Mouse (Mus musculus): ENCODE results near the gene Snapc3. TPM values are rescaled to one million over a fixed set of nuclear protein-coding genes. Genes with fewer than 3 reads are reported as not detected.

The Snapc3 gene
- total and polyA plus RNA-seq, 2 experiments from 2014 or later: 42.3 to 56.6 TPM

DNA sequence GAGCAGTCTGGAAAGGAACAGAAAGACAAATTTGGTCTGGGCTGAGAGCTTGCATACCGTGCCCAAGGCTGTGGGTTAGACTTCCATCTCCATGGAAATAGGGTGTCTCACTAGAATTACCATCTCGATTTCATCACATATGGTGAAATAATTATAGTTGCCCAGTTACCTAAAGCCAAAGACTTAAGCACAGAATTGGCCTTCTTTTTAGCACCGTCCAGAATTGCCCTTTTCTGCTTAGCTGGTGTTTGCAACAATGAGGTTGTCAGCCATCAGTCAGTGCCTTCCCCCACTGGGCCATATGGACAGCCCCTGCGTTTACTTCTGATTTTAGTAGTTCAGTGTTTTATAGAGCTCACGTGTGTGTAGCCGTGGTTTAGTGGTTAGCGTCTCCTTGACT is 14.4 kb downstream of the Snapc3 start:
- Histone ChIP-seq H3K4me2 (ENCODE audit: low read depth) (no peak overlapping the region), H3K4me3 (ENCODE audit: low read depth, low read length) (no peak overlapping the region), H3K27me3 (ENCODE audit: insufficient read depth, low read length) (no peaks in the 10 kb centered on the region), H3K9ac (no peak overlapping the region), H3K4me1 (ENCODE audit: insufficient read depth) (no peaks in the 10 kb centered on the region), H3K9me3 (ENCODE audit: low read length) (no peaks in the 10 kb centered on the region), H3K36me3 (ENCODE audit: insufficient read depth) (peaks cover 40% of the 10 kb centered on the region), H3K27ac (ENCODE audit: low read depth, low read length) (no peak overlapping the region)
- ATAC-seq (no peak), DNase-seq (no peak)
- no peak for TF ChIP-seq CTCF (IDR thresholded peaks at IDR 0.05; ENCODE audit: low read depth)
- WGBS: 76% methylated on average over 7 of the region's 7 CpGs

- H3K36me3 ChIP-seq (ENCODE audit: insufficient read depth): peaks cover 44% of the 10 kb centered on the region
- H3K9ac ChIP-seq: no peak overlapping the region
- ATAC-seq: no peak
- no peaks in the 10 kb centered on the region for H3K9me3 ChIP-seq (ENCODE audit: low read length)
- no peak overlapping the region for H3K4me2 ChIP-seq (ENCODE audit: low read depth)
- no peak for DNase-seq
- no peak overlapping the region for H3K4me3 ChIP-seq (ENCODE audit: low read depth, low read length)
- WGBS: 94% methylated on average over 6 of the region's 6 CpGs
- H3K27me3 ChIP-seq (ENCODE audit: insufficient read depth, low read length): no peaks in the 10 kb centered on the region
- no peaks in the 10 kb centered on the region for H3K4me1 ChIP-seq (ENCODE audit: insufficient read depth)
- TF ChIP-seq CTCF (IDR thresholded peaks at IDR 0.05; ENCODE audit: low read depth): no peak
- H3K27ac ChIP-seq (ENCODE audit: low read depth, low read length): no peak overlapping the region
These were observed 15.4 kb downstream of the Snapc3 start for GRCm38 (mm10) chr4:83432901-83433300.

DNA sequence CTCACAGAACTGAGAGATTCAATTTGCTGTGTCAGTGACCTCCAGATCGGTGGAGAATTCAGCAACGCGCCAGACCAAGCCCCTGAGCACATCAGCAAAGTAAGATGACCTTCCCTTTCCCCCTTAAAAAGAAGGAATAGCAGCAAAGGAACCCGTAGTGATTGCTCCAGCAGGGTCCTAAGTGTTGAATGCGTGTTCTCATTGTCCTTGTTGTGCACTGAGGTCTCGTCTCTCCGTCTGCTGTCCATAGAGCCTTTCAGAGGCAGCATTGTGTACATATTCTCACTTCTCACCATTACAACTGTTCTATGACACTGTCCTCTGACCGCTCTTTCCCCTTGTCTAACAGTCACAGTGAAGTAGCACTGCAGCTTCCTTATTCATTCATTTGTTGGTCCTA is 18.9 kb downstream of the Snapc3 start:
- ATAC-seq (no peak), DNase-seq (no peak)
- Histone ChIP-seq H3K36me3 (ENCODE audit: insufficient read depth) (peaks cover 41% of the 10 kb centered on the region), H3K4me3 (ENCODE audit: low read depth, low read length) (no peak overlapping the region), H3K4me1 (ENCODE audit: insufficient read depth) (no peaks in the 10 kb centered on the region), H3K9ac (no peak overlapping the region), H3K4me2 (ENCODE audit: low read depth) (no peak overlapping the region), H3K27me3 (ENCODE audit: insufficient read depth, low read length) (no peaks in the 10 kb centered on the region), H3K27ac (ENCODE audit: low read depth, low read length) (no peak overlapping the region), H3K9me3 (ENCODE audit: low read length) (no peaks in the 10 kb centered on the region)
- TF ChIP-seq CTCF (IDR thresholded peaks at IDR 0.05; ENCODE audit: low read depth): no peak
- WGBS: 94% methylated on average over 8 of the region's 8 CpGs

DNA sequence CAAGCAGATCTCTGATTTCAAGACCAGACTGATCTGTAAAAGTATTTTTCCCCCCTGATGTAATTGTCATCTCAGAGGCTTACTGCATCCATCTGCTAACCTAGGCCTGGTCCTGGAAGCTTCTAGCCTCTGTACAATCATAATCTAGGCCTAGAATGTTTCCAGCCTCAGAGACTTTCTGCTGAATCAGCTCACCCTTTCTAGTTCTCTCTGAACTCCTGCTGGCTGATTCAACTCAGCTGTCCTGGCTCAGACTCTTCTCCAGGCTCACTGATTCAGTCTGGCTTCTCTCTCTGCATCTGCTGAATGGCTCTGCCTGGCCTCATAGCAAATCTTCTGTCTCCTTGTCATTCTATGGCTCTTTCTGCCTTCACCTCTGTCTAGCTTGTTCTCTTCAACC is 20.6 kb downstream of the Snapc3 start:
- no peaks in the 10 kb centered on the region for H3K27me3 ChIP-seq (ENCODE audit: insufficient read depth, low read length)
- H3K9ac ChIP-seq: no peak overlapping the region
- no peaks in the 10 kb centered on the region for H3K9me3 ChIP-seq (ENCODE audit: low read length)
- ATAC-seq (no peak), DNase-seq (no peak)
- no peak overlapping the region for H3K27ac ChIP-seq (ENCODE audit: low read depth, low read length)
- H3K4me3 ChIP-seq (ENCODE audit: low read depth, low read length): no peak overlapping the region
- H3K4me2 ChIP-seq (ENCODE audit: low read depth): no peak overlapping the region
- no peaks in the 10 kb centered on the region for H3K4me1 ChIP-seq (ENCODE audit: insufficient read depth)
- peaks cover 45% of the 10 kb centered on the region for H3K36me3 ChIP-seq (ENCODE audit: insufficient read depth)
- no peak for TF ChIP-seq CTCF (IDR thresholded peaks at IDR 0.05; ENCODE audit: low read depth)

DNA sequence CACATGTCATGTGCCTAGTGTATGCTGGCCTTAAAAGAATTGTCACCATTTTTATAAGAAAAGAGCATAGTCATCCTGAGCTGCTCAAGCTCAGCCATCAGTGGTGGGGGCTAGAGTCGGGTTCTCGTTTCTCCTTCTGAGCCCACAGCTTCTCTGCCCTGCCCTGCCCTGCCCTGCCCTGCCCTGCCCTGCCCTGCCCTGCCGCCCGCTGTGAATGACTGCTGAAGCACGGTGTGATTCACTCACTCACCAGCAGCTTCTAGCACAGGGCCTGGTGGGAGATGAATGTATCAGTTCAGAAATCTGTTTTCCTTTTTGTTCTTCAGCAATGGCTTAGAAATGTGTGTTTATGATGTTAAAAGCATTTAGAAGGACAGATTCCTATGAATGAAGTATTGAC is 21.5 kb downstream of the Snapc3 start:
- Histone ChIP-seq H3K9me3 (ENCODE audit: low read length) (no peaks in the 10 kb centered on the region), H3K27ac (ENCODE audit: low read depth, low read length) (no peak overlapping the region), H3K27me3 (ENCODE audit: insufficient read depth, low read length) (no peaks in the 10 kb centered on the region), H3K4me3 (ENCODE audit: low read depth, low read length) (no peak overlapping the region), H3K4me1 (ENCODE audit: insufficient read depth) (no peaks in the 10 kb centered on the region), H3K36me3 (ENCODE audit: insufficient read depth) (peaks cover 42% of the 10 kb centered on the region), H3K4me2 (ENCODE audit: low read depth) (no peak overlapping the region), H3K9ac (no peak overlapping the region)
- DNase-seq: no peak
- no peak for ATAC-seq
- WGBS: 60% methylated on average over 5 of the region's 5 CpGs
- no peak for TF ChIP-seq CTCF (IDR thresholded peaks at IDR 0.05; ENCODE audit: low read depth)

- no peak for DNase-seq
- no peak for ATAC-seq
- no peaks in the 10 kb centered on the region for H3K4me1 ChIP-seq (ENCODE audit: insufficient read depth)
- H3K9me3 ChIP-seq (ENCODE audit: low read length): no peaks in the 10 kb centered on the region
- WGBS: 88% methylated on average over 4 of the region's 4 CpGs
- no peak for TF ChIP-seq CTCF (IDR thresholded peaks at IDR 0.05; ENCODE audit: low read depth)
- peaks cover 32% of the 10 kb centered on the region for H3K36me3 ChIP-seq (ENCODE audit: insufficient read depth)
- H3K27me3 ChIP-seq (ENCODE audit: insufficient read depth, low read length): no peaks in the 10 kb centered on the region
- no peak overlapping the region for H3K4me2 ChIP-seq (ENCODE audit: low read depth)
- no peak overlapping the region for H3K27ac ChIP-seq (ENCODE audit: low read depth, low read length)
- H3K4me3 ChIP-seq (ENCODE audit: low read depth, low read length): no peak overlapping the region
- H3K9ac ChIP-seq: no peak overlapping the region
These were observed 23.5 kb downstream of the Snapc3 start for GRCm38 (mm10) chr4:83441050-83441449.

DNA sequence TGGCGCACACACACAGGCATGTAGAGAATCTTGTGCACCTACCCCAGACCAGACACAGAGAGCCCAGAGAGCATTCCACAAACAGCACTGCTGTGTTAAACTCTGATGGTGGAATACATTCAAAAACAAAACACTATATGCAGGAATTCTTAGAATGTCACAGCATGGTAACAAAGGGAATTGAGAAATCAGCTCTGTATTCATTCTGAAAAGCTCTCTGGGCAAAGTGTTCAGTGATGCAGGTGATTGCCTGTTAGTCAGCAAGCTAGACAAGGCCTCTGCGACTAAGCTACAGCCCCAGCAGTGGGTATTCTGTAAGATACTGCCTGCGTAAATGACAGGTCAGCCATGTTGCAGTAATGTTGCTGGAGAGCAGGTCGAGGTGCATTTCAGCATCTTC is 33.3 kb downstream of the Snapc3 start:
- H3K4me2 ChIP-seq (ENCODE audit: low read depth): no peak overlapping the region
- TF ChIP-seq CTCF (IDR thresholded peaks at IDR 0.05; ENCODE audit: low read depth): no peak
- peaks cover 46% of the 10 kb centered on the region for H3K36me3 ChIP-seq (ENCODE audit: insufficient read depth)
- H3K4me3 ChIP-seq (ENCODE audit: low read depth, low read length): no peak overlapping the region
- no peaks in the 10 kb centered on the region for H3K4me1 ChIP-seq (ENCODE audit: insufficient read depth)
- H3K27me3 ChIP-seq (ENCODE audit: insufficient read depth, low read length): no peaks in the 10 kb centered on the region
- H3K9me3 ChIP-seq (ENCODE audit: low read length): no peaks in the 10 kb centered on the region
- DNase-seq (no peak), ATAC-seq (no peak)
- H3K27ac ChIP-seq (ENCODE audit: low read depth, low read length): no peak overlapping the region
- WGBS: 80% methylated on average over 4 of the region's 4 CpGs
- H3K9ac ChIP-seq: no peak overlapping the region

DNA sequence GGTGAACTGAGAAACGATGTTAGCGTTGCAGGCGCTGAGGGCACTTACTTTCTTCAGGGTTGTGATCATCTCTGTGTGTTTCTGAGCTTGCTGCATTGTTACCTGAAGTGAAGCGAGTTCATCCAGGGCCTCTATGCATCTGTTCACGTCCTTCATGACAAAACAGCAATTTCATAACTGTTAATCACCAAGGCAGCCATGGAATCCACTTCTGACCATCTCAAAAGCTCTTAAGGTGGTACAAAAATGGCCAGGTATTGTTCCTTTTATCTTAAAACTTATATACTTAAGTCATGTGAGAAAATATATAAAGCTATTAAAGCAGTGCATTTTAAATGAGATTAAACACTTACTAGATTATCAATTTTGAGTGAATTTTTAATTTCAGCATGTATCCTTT is 42.6 kb downstream of the Snapc3 start:
- no peak overlapping the region for H3K9ac ChIP-seq
- no peaks in the 10 kb centered on the region for H3K4me1 ChIP-seq (ENCODE audit: insufficient read depth)
- WGBS: 88% methylated on average over 5 of the region's 5 CpGs
- no peak for TF ChIP-seq CTCF (IDR thresholded peaks at IDR 0.05; ENCODE audit: low read depth)
- ATAC-seq (no peak), DNase-seq (no peak)
- H3K27ac ChIP-seq (ENCODE audit: low read depth, low read length): no peak overlapping the region
- no peaks in the 10 kb centered on the region for H3K9me3 ChIP-seq (ENCODE audit: low read length)
- H3K36me3 ChIP-seq (ENCODE audit: insufficient read depth): peaks cover 61% of the 10 kb centered on the region
- H3K4me2 ChIP-seq (ENCODE audit: low read depth): no peak overlapping the region
- no peaks in the 10 kb centered on the region for H3K27me3 ChIP-seq (ENCODE audit: insufficient read depth, low read length)
- no peak overlapping the region for H3K4me3 ChIP-seq (ENCODE audit: low read depth, low read length)
